Mouse (Mus musculus): Measurements from ENCODE around the gene Scn8a.

- TF ChIP-seq CTCF (IDR thresholded peaks at IDR 0.05; ENCODE audit: low read depth, low read length) (no peak), POLR2A (IDR thresholded peaks at IDR 0.05; ENCODE audit: borderline replicate concordance, low read depth, low read length) (no peak)
These were observed 127.4 kb downstream of the Scn8a start for GRCm38 (mm10) chr15:100997090-100997489.
